Mouse (Mus musculus) Muller cell, postnatal 12 days (primary cell): Measurements from ENCODE around the gene Sel1l3.

Source experiments
- DNase-seq: peaks from one replicate; pipeline ENCODE4 v3.0.0-alpha.2; 2015; ENCODE audit errors: inconsistent ontology term

Sel1l3 gene

GRCm38 (mm10) chr5:53213711-53214352 lies at the start of gene Sel1l3:
Sel1l3 (minus strand) TSS chr5:53213927.
- peak; percentile 44 for DNase-seq

GRCm38 (mm10) chr5:53261999-53262398 lies 48.3 kb upstream of the Sel1l3 start:
- no peak for DNase-seq

- no peak for DNase-seq
Measured at GRCm38 (mm10) chr5:53259894-53260293, 46.2 kb upstream of the Sel1l3 start.

GRCm38 (mm10) chr5:53258038-53258786 lies 44.5 kb upstream of the Sel1l3 start:
- peak; percentile 49 for DNase-seq

GRCm38 (mm10) chr5:53254821-53255220 lies 41.1 kb upstream of the Sel1l3 start:
- DNase-seq: no peak

GRCm38 (mm10) chr5:53254154-53254553 lies 40.4 kb upstream of the Sel1l3 start:
- no peak for DNase-seq

GRCm38 (mm10) chr5:53249431-53250061 lies 35.8 kb upstream of the Sel1l3 start:
- peak; percentile 52 for DNase-seq

- DNase-seq: no peak
Measured at GRCm38 (mm10) chr5:53248499-53248898, 34.8 kb upstream of the Sel1l3 start.

GRCm38 (mm10) chr5:53243933-53244332 lies 30.2 kb upstream of the Sel1l3 start:
- DNase-seq: no peak

GRCm38 (mm10) chr5:53242865-53243499 lies 29.3 kb upstream of the Sel1l3 start:
- DNase-seq: no peak

- no peak for DNase-seq
Measured at GRCm38 (mm10) chr5:53241963-53242362, 28.2 kb upstream of the Sel1l3 start.

GRCm38 (mm10) chr5:53241109-53241508 lies 27.4 kb upstream of the Sel1l3 start:
- DNase-seq: no peak

- no peak for DNase-seq
Measured at GRCm38 (mm10) chr5:53239831-53240440, 26.2 kb upstream of the Sel1l3 start.

GRCm38 (mm10) chr5:53239189-53239588 lies 25.5 kb upstream of the Sel1l3 start:
- no peak for DNase-seq

GRCm38 (mm10) chr5:53238761-53239160 lies 25.0 kb upstream of the Sel1l3 start:
- no peak for DNase-seq

GRCm38 (mm10) chr5:53236749-53237148 lies 23.0 kb upstream of the Sel1l3 start:
- DNase-seq: no peak

GRCm38 (mm10) chr5:53236136-53236535 lies 22.4 kb upstream of the Sel1l3 start:
- DNase-seq: peak; percentile 69

GRCm38 (mm10) chr5:53235551-53235950 lies 21.8 kb upstream of the Sel1l3 start:
- no peak for DNase-seq

- DNase-seq: no peak
Measured at GRCm38 (mm10) chr5:53230560-53230959, 16.8 kb upstream of the Sel1l3 start.

GRCm38 (mm10) chr5:53225434-53225833 lies 11.7 kb upstream of the Sel1l3 start:
- DNase-seq: no peak

GRCm38 (mm10) chr5:53214801-53215200 lies 1.1 kb upstream of the Sel1l3 start:
- no peak for DNase-seq

GRCm38 (mm10) chr5:53214362-53214761 lies 635 bp upstream of the Sel1l3 start:
- DNase-seq: no peak
